Mouse (Mus musculus) macrophage (primary cell): ENCODE results near the gene Hipk2. TPM values are rescaled to one million over a fixed set of nuclear protein-coding genes. Genes with fewer than 3 reads are reported as not detected.

ENCODE experiments used
- H3K27ac ChIP-seq: fragments of 350-480 bp; formaldehyde crosslinking; 2 replicates; pipeline ENCODE4 v1.9.0; 2021
- H3K36me3 ChIP-seq: fragments of 350-480 bp; formaldehyde crosslinking; 2 replicates; pipeline ENCODE4 v1.9.0; 2021; ENCODE audit errors: inconsistent target
- H3K4me3 ChIP-seq: fragments of 350-480 bp; formaldehyde crosslinking; 2 replicates; pipeline ENCODE4 v1.9.0; 2021; ENCODE audit errors: inconsistent target
- H3K79me2 ChIP-seq: fragments of 350-480 bp; formaldehyde crosslinking; 2 replicates; pipeline ENCODE4 v1.9.0; 2021; ENCODE audit errors: inconsistent target
- WGBS: methylation state at CpG from one replicate; pipeline ENCODE4 v1.1.7; 2026; ENCODE audit warnings: inconsistent platforms; ENCODE audit not compliant: missing documents; 5-methylcytosine and 5-hydroxymethylcytosine counted together
- polyA plus RNA-seq: library from polyadenylated mRNA; stranded (reverse); fragments of 250-400 nt; gene quantifications from 3 replicates; pipeline ENCODE4 v1.2.4, GENCODE M21; 2018; ENCODE audit warnings: inconsistent platforms

The Hipk2 gene
- polyA plus RNA-seq, 1 experiment from 2014 or later: 41.4 TPM

GRCm38 (mm10) chr6:38702810-38703399 lies 173.1 kb downstream of the Hipk2 start:
- Histone ChIP-seq H3K36me3 (peaks cover 59% of the 10 kb centered on the region; the same call in 1 of the 2 replicates), H3K27ac (no peak overlapping the region), H3K79me2 (no peaks in the 10 kb centered on the region), H3K4me3 (no peak overlapping the region)
- WGBS: 87% methylated on average over 6 of the region's 6 CpGs

- Histone ChIP-seq H3K36me3 (peaks cover 55% of the 10 kb centered on the region; the same call in 1 of the 2 replicates), H3K27ac (no peak overlapping the region), H3K79me2 (no peaks in the 10 kb centered on the region), H3K4me3 (no peak overlapping the region)
- WGBS: 100% methylated on average over 2 of the region's 2 CpGs
Measured at GRCm38 (mm10) chr6:38701421-38701820, 174.5 kb downstream of the Hipk2 start.

GRCm38 (mm10) chr6:38698233-38698889 lies 177.6 kb downstream of the Hipk2 start:
- Histone ChIP-seq H3K4me3 (no peak overlapping the region), H3K27ac (no peak overlapping the region), H3K79me2 (no peaks in the 10 kb centered on the region), H3K36me3 (peaks cover 61% of the 10 kb centered on the region)
- WGBS: 95% methylated on average over 18 of the region's 18 CpGs

GRCm38 (mm10) chr6:38696570-38696969 lies 179.4 kb downstream of the Hipk2 start:
- WGBS: 96% methylated on average over 9 of the region's 9 CpGs

GRCm38 (mm10) chr6:38695380-38696054 lies 180.4 kb downstream of the Hipk2 start:
- Histone ChIP-seq H3K36me3 (peaks cover 39% of the 10 kb centered on the region), H3K79me2 (no peaks in the 10 kb centered on the region), H3K4me3 (no peak overlapping the region), H3K27ac (no peak overlapping the region)
- WGBS: 52% methylated on average over 9 of the region's 9 CpGs

More at GRCm38 (mm10) chr6:38696570-38696969, 179.4 kb downstream of the Hipk2 start:
- H3K79me2 ChIP-seq: no peaks in the 10 kb centered on the region
- H3K4me3 ChIP-seq: no peak overlapping the region
- H3K27ac ChIP-seq: no peak overlapping the region
- H3K36me3 ChIP-seq: peaks cover 43% of the 10 kb centered on the region

GRCm38 (mm10) chr6:38692556-38692955 lies 183.4 kb downstream of the Hipk2 start:
- peaks cover 15% of the 10 kb centered on the region for H3K36me3 ChIP-seq
- no peaks in the 10 kb centered on the region for H3K79me2 ChIP-seq
- WGBS: 92% methylated on average over 6 of the region's 6 CpGs

GRCm38 (mm10) chr6:38691052-38691451 lies 184.9 kb downstream of the Hipk2 start:
- no peak overlapping the region for H3K4me3 ChIP-seq
- no peak overlapping the region for H3K27ac ChIP-seq
- peaks cover 10% of the 10 kb centered on the region; the same call in 1 of the 2 replicates for H3K36me3 ChIP-seq
- no peaks in the 10 kb centered on the region for H3K79me2 ChIP-seq
- WGBS: 87% methylated on average over 5 of the region's 5 CpGs

More at GRCm38 (mm10) chr6:38692556-38692955, 183.4 kb downstream of the Hipk2 start:
- Histone ChIP-seq H3K27ac (no peak overlapping the region), H3K4me3 (no peak overlapping the region)

GRCm38 (mm10) chr6:38690615-38691014 lies 185.3 kb downstream of the Hipk2 start:
- no peaks in the 10 kb centered on the region for H3K79me2 ChIP-seq
- no peak overlapping the region for H3K4me3 ChIP-seq
- peaks cover 10% of the 10 kb centered on the region; the same call in 1 of the 2 replicates for H3K36me3 ChIP-seq
- WGBS: 71% methylated on average over 3 of the region's 4 CpGs
- no peak overlapping the region for H3K27ac ChIP-seq

- WGBS: 84% methylated on average over 10 of the region's 10 CpGs
- no peak overlapping the region for H3K4me3 ChIP-seq
- no peaks in the 10 kb centered on the region for H3K36me3 ChIP-seq
- no peaks in the 10 kb centered on the region for H3K79me2 ChIP-seq
- H3K27ac ChIP-seq: no peak overlapping the region
Measured at GRCm38 (mm10) chr6:38688841-38689240, 187.1 kb downstream of the Hipk2 start.

- no peaks in the 10 kb centered on the region for H3K79me2 ChIP-seq
- no peak overlapping the region for H3K27ac ChIP-seq
- no peak overlapping the region for H3K4me3 ChIP-seq
- WGBS: 78% methylated on average over 10 of the region's 11 CpGs
- H3K36me3 ChIP-seq: no peaks in the 10 kb centered on the region
Measured at GRCm38 (mm10) chr6:38687216-38687615, 188.7 kb downstream of the Hipk2 start.

- Histone ChIP-seq H3K79me2 (no peaks in the 10 kb centered on the region), H3K27ac (no peak overlapping the region), H3K4me3 (no peak overlapping the region), H3K36me3 (no peaks in the 10 kb centered on the region)
- 89% methylated on average over 1 of the region's 2 CpGs for WGBS
Measured at GRCm38 (mm10) chr6:38682532-38682931, 193.4 kb downstream of the Hipk2 start.

GRCm38 (mm10) chr6:38677629-38678028 lies 198.3 kb downstream of the Hipk2 start:
- no peak overlapping the region for H3K4me3 ChIP-seq
- H3K79me2 ChIP-seq: no peaks in the 10 kb centered on the region
- H3K36me3 ChIP-seq: no peaks in the 10 kb centered on the region
- WGBS: 87% methylated on average over 9 of the region's 9 CpGs
- no peak overlapping the region for H3K27ac ChIP-seq

- WGBS: 78% methylated on average over 13 of the region's 14 CpGs
- H3K4me3 ChIP-seq: no peak overlapping the region
- no peaks in the 10 kb centered on the region for H3K36me3 ChIP-seq
- no peak overlapping the region for H3K27ac ChIP-seq
- H3K79me2 ChIP-seq: no peaks in the 10 kb centered on the region
Measured at GRCm38 (mm10) chr6:38676723-38677122, 199.2 kb downstream of the Hipk2 start.

GRCm38 (mm10) chr6:38676217-38676616 lies 199.7 kb downstream of the Hipk2 start:
- Histone ChIP-seq H3K27ac (no peak overlapping the region), H3K4me3 (no peak overlapping the region), H3K36me3 (no peaks in the 10 kb centered on the region), H3K79me2 (no peaks in the 10 kb centered on the region)
- WGBS: 98% methylated on average over 6 of the region's 6 CpGs

GRCm38 (mm10) chr6:38672011-38672410 lies 204.0 kb downstream of the Hipk2 start:
- no peak overlapping the region for H3K27ac ChIP-seq
- H3K79me2 ChIP-seq: no peaks in the 10 kb centered on the region
- no peak overlapping the region for H3K4me3 ChIP-seq
- 94% methylated on average over 2 of the region's 3 CpGs for WGBS
- no peaks in the 10 kb centered on the region for H3K36me3 ChIP-seq
